Mouse (Mus musculus): Measurements from ENCODE around the gene Cdc42ep1. TPM values are rescaled to one million over a fixed set of nuclear protein-coding genes. Genes with fewer than 3 reads are reported as not detected.

Gene Cdc42ep1
- polyA plus RNA-seq, 1 experiment from 2014 or later: 10.7 TPM

DNA sequence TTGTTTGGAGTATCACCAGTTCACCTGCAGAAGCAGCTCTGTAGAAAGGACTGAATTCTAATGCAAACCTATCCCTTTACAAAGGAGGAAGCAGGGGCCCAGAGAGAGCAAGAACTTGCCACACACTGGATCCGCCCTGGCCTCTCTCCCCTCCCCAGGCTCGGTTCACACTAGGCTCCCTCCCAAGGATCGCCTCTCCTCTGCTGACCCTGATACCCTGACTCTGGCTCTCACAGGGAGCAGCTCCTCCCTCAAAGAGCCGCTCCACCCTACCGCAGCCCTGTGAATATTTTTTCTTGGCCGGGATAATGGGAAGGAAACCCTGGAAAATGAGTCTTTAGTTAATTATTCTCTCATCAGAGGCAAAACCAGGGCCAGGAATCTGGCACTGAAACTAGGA is 38.1 kb upstream of the Cdc42ep1 start:
- H3K27ac ChIP-seq: no peak overlapping the region
- H3K36me3 ChIP-seq (replicated peaks; ENCODE audit: control insufficient read depth, insufficient read depth): no peaks in the 10 kb centered on the region
- H3K9ac ChIP-seq: no peak overlapping the region
- H3K4me2 ChIP-seq (replicated peaks): no peak overlapping the region
- DNase-seq (ENCODE audit: low spot score): no peak
- H3K4me1 ChIP-seq (replicated peaks; ENCODE audit: control insufficient read depth, insufficient read depth, low read length): peaks cover 15% of the 10 kb centered on the region; the same call in 1 of the 2 replicates
- WGBS: 11% methylated on average over 6 of the region's 6 CpGs
- no peak for ATAC-seq (ENCODE audit: low FRiP score)
- no peak overlapping the region for H3K4me3 ChIP-seq (replicated peaks; ENCODE audit: low read length)
- peaks cover 41% of the 10 kb centered on the region for H3K27me3 ChIP-seq (ENCODE audit: control insufficient read depth, insufficient read depth, low read length)
- H3K9me3 ChIP-seq (ENCODE audit: control insufficient read depth, low read length): no peaks in the 10 kb centered on the region

DNA sequence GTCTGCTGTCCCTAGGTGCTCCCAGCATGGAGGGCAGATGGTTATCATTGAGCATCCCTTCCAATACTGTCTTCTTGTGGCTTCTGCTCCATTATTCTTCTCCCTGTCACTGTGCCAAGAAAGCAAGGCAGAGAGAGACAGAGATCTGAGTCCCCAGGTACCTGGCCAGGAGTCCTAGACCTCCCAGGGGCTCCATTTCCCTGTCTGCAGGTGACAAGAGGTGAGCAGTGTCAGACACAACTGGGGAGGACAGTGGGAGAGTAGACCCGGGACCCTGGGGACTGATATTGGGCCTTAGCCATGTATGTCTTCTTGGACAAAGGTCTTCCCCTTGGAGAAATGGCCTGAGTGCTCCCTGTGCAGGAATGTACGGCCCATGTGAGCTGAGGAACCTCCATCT is 37.1 kb upstream of the Cdc42ep1 start:
- ATAC-seq (ENCODE audit: low FRiP score) (no peak), DNase-seq (ENCODE audit: low spot score) (no peak)
- H3K4me2 ChIP-seq (replicated peaks): no peak overlapping the region
- H3K36me3 ChIP-seq (replicated peaks; ENCODE audit: control insufficient read depth, insufficient read depth): no peaks in the 10 kb centered on the region
- no peak overlapping the region for H3K9ac ChIP-seq
- WGBS: 75% methylated on average over 2 of the region's 2 CpGs
- no peaks in the 10 kb centered on the region for H3K9me3 ChIP-seq (ENCODE audit: control insufficient read depth, low read length)
- no peak overlapping the region for H3K27ac ChIP-seq
- H3K4me3 ChIP-seq (replicated peaks; ENCODE audit: low read length): no peak overlapping the region
- H3K27me3 ChIP-seq (ENCODE audit: control insufficient read depth, insufficient read depth, low read length): peaks cover 41% of the 10 kb centered on the region
- peaks cover 15% of the 10 kb centered on the region; the same call in 1 of the 2 replicates for H3K4me1 ChIP-seq (replicated peaks; ENCODE audit: control insufficient read depth, insufficient read depth, low read length)

DNA sequence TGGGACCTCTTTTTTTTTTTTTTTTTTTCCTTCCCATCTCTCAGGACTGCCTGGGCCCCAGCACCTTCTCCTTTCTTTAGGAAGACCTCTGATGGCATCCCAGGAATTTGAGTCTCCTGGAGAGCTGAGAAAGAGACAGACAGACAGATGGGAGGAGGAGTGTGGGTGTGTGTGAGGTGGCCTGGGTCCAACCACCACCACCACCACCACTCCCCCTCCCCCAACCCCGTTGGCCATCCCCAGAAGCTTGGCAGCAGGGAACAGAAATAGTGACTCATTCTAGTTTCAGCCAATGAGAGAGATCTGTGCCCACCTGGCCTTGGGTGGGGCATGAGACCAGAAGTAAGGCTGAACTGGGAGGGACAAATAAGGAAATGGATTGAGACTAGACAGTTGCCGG is 35.8 kb upstream of the Cdc42ep1 start:
- 58% methylated on average over 2 of the region's 2 CpGs for WGBS
- no peaks in the 10 kb centered on the region for H3K36me3 ChIP-seq (replicated peaks; ENCODE audit: control insufficient read depth, insufficient read depth)
- H3K4me3 ChIP-seq (replicated peaks; ENCODE audit: low read length): no peak overlapping the region
- ATAC-seq (ENCODE audit: low FRiP score) (no peak), DNase-seq (ENCODE audit: low spot score) (no peak)
- H3K9ac ChIP-seq: no peak overlapping the region
- no peaks in the 10 kb centered on the region for H3K9me3 ChIP-seq (ENCODE audit: control insufficient read depth, low read length)
- no peak overlapping the region for H3K27ac ChIP-seq
- H3K27me3 ChIP-seq (ENCODE audit: control insufficient read depth, insufficient read depth, low read length): peaks cover 30% of the 10 kb centered on the region
- H3K4me2 ChIP-seq (replicated peaks): no peak overlapping the region
- H3K4me1 ChIP-seq (replicated peaks; ENCODE audit: control insufficient read depth, insufficient read depth, low read length): peaks cover 14% of the 10 kb centered on the region; the same call in 1 of the 2 replicates

DNA sequence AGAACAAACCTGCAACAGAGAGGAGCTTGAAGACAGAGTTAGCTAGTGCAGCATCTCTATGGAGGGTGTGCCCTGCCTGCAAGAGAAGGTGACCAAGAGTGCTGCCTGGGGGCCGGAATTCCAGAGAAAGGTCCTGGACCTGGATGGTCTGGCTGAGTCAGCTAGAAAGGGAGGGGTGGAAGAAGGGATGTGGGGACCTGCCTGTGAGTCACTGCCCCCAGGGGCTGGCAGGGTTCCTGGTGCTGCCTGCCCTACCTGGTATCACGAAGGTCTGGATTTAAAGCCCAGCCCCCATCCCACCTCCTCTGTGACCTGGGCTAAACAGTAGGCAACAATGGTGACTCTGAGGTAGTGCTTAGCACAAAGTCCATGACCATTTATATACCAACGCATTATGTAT is 35.3 kb upstream of the Cdc42ep1 start:
- H3K4me3 ChIP-seq (replicated peaks; ENCODE audit: low read length): no peak overlapping the region
- H3K4me1 ChIP-seq (replicated peaks; ENCODE audit: control insufficient read depth, insufficient read depth, low read length): peaks cover 8% of the 10 kb centered on the region; the same call in 1 of the 2 replicates
- no peaks in the 10 kb centered on the region for H3K36me3 ChIP-seq (replicated peaks; ENCODE audit: control insufficient read depth, insufficient read depth)
- no peak for ATAC-seq (ENCODE audit: low FRiP score)
- H3K27me3 ChIP-seq (ENCODE audit: control insufficient read depth, insufficient read depth, low read length): peaks cover 25% of the 10 kb centered on the region
- no peak overlapping the region for H3K4me2 ChIP-seq (replicated peaks)
- H3K9ac ChIP-seq: no peak overlapping the region
- 90% methylated on average over 3 of the region's 3 CpGs for WGBS
- H3K27ac ChIP-seq: no peak overlapping the region
- no peak for DNase-seq (ENCODE audit: low spot score)
- H3K9me3 ChIP-seq (ENCODE audit: control insufficient read depth, low read length): no peaks in the 10 kb centered on the region

DNA sequence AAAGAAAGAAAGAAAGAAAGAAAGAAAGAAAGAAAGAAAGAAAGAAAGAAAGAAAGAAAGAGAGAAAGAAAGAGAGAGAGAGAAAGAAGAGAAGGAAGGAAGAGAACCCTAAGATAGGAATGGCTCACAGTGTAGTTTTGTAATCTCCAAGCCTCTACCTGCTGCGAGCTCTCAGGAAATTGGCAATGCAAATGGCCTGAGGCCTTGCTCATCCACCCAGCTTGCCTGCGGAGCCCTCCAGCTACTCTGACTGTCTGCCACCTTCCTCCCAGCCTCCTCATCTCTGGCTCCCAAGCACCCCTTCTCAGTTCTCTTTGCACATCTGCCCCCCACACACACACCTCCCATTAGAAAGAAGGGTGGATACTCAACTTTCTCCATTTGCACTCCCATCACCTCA is 33.4 kb upstream of the Cdc42ep1 start:
- peaks cover 6% of the 10 kb centered on the region; the same call in 1 of the 2 replicates for H3K27me3 ChIP-seq (ENCODE audit: control insufficient read depth, insufficient read depth, low read length)
- no peak overlapping the region for H3K9ac ChIP-seq
- H3K9me3 ChIP-seq (ENCODE audit: control insufficient read depth, low read length): no peaks in the 10 kb centered on the region
- no peak overlapping the region for H3K4me3 ChIP-seq (replicated peaks; ENCODE audit: low read length)
- 84% methylated on average over 2 of the region's 2 CpGs for WGBS
- H3K4me2 ChIP-seq (replicated peaks): no peak overlapping the region
- ATAC-seq (ENCODE audit: low FRiP score): no peak
- no peak overlapping the region for H3K27ac ChIP-seq
- no peak for DNase-seq (ENCODE audit: low spot score)
- no peaks in the 10 kb centered on the region for H3K4me1 ChIP-seq (replicated peaks; ENCODE audit: control insufficient read depth, insufficient read depth, low read length)
- no peaks in the 10 kb centered on the region for H3K36me3 ChIP-seq (replicated peaks; ENCODE audit: control insufficient read depth, insufficient read depth)

DNA sequence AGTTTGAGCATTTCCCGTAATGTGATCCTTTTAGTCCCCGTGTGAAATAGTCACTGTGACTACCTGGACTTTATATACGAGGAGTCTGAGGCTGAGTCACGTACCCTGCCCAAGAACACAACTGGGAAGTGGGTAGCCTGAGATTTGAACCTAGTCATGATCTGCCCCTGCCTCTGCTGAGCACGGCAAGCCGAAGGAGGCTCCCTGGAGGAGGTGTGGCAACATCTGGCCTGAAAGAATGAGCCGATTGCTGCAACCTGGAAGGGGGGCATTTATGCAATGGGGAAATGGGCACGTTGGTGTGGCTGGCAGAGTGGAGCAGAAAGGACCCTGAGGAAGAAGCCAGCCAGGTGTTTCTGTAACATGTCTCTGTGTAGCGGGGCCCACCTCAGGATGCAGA is 32.7 kb upstream of the Cdc42ep1 start:
- Histone ChIP-seq H3K4me2 (replicated peaks) (no peak overlapping the region), H3K9me3 (ENCODE audit: control insufficient read depth, low read length) (no peaks in the 10 kb centered on the region), H3K9ac (no peak overlapping the region), H3K4me3 (replicated peaks; ENCODE audit: low read length) (no peak overlapping the region), H3K36me3 (replicated peaks; ENCODE audit: control insufficient read depth, insufficient read depth) (no peaks in the 10 kb centered on the region), H3K4me1 (replicated peaks; ENCODE audit: control insufficient read depth, insufficient read depth, low read length) (no peaks in the 10 kb centered on the region), H3K27ac (no peak overlapping the region), H3K27me3 (ENCODE audit: control insufficient read depth, insufficient read depth, low read length) (0 out of 2 replicates have a peak, but pooled peaks cover 5% of the 10 kb centered on the region)
- 70% methylated on average over 9 of the region's 9 CpGs for WGBS
- DNase-seq (ENCODE audit: low spot score) (no peak), ATAC-seq (ENCODE audit: low FRiP score) (no peak)

DNA sequence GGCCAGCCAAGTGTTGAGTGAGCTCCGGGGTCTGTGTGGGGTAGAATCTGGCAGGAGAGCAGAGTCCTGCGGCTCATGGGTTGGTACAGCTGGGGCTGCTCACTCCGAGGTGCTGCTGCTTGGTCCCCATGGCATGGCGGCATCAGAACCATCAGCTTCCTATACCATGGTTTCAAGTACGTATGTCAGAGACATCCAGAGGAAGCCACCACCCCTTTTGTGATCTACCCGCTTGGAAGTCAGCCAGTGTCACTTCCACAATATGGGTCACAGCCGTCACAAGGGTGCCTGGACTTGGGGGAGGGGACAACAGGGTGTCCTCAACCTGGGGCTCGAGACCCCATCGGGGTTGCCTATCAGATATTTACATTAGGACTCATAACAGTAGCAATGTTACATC is 32.3 kb upstream of the Cdc42ep1 start:
- ATAC-seq (ENCODE audit: low FRiP score) (no peak), DNase-seq (ENCODE audit: low spot score) (no peak)
- H3K36me3 ChIP-seq (replicated peaks; ENCODE audit: control insufficient read depth, insufficient read depth): no peaks in the 10 kb centered on the region
- no peaks in the 10 kb centered on the region for H3K9me3 ChIP-seq (ENCODE audit: control insufficient read depth, low read length)
- H3K27ac ChIP-seq: no peak overlapping the region
- 0 out of 2 replicates have a peak, but pooled peaks cover 5% of the 10 kb centered on the region for H3K27me3 ChIP-seq (ENCODE audit: control insufficient read depth, insufficient read depth, low read length)
- H3K4me3 ChIP-seq (replicated peaks; ENCODE audit: low read length): no peak overlapping the region
- H3K4me1 ChIP-seq (replicated peaks; ENCODE audit: control insufficient read depth, insufficient read depth, low read length): no peaks in the 10 kb centered on the region
- WGBS: 69% methylated on average over 9 of the region's 9 CpGs
- H3K4me2 ChIP-seq (replicated peaks): no peak overlapping the region
- H3K9ac ChIP-seq: no peak overlapping the region

DNA sequence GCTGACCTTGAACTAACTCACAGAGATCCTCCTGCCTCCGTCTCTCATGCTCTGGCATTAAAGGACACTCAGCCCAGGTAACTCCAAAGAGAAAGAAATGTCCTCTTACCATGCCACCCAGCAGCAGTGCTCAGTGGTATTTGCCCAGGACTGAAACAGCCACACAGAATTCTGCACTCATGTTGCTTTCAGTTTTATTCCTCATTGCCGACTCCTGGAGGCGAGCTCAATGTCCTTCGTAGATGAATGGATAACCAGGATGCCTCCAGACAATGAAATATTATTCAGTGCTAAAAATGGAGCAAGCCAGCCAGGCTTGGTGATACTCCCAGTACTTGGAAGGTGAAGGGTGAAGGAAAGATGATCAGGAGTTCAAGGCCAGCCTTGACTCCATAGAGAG is 28.8 kb upstream of the Cdc42ep1 start:
- DNase-seq (ENCODE audit: low spot score) (no peak), ATAC-seq (ENCODE audit: low FRiP score) (no peak)
- Histone ChIP-seq H3K36me3 (replicated peaks; ENCODE audit: control insufficient read depth, insufficient read depth) (no peaks in the 10 kb centered on the region), H3K27me3 (ENCODE audit: control insufficient read depth, insufficient read depth, low read length) (no peaks in the 10 kb centered on the region), H3K4me1 (replicated peaks; ENCODE audit: control insufficient read depth, insufficient read depth, low read length) (no peaks in the 10 kb centered on the region), H3K4me2 (replicated peaks) (no peak overlapping the region), H3K27ac (no peak overlapping the region), H3K9me3 (ENCODE audit: control insufficient read depth, low read length) (no peaks in the 10 kb centered on the region), H3K9ac (no peak overlapping the region), H3K4me3 (replicated peaks; ENCODE audit: low read length) (no peak overlapping the region)
- WGBS: 95% methylated on average over 4 of the region's 4 CpGs

DNA sequence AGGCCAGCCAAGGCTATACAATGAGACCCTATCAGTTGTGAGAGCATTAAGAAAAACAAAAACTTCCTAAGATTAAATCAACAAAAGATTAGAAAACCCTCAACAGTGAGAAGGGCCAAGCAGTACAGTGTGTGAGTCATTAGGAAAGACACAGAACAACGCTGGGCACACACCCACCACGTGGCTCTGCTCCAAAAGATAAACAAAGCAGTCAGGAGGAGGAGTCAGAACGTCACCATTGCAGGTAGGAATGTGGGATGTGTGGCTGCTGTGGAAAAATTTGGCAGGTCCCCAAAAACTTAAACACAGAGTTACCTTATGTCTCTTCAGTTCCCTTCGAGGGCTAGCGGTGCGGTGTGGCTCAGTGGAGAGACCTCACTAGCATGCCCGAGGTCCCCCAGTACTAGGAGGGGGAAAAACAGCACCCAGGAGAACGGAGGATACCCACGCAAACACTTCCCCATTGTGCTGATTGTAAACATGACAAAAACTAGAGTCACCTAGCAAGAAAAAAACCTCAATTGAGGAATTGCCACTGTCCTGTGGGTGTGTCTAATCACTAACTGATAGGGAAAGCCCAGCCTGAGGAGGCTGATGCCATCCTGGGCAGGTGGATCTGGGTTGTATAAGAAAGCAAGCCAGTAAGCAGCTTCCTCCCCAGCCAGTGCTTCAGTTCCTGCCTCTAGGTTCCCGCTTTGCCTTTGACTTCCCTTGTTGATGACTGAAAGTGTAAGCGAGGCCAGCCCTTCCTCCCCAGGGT is 26.9 kb upstream of the Cdc42ep1 start:
- Histone ChIP-seq H3K27me3 (ENCODE audit: control insufficient read depth, insufficient read depth, low read length) (no peaks in the 10 kb centered on the region), H3K36me3 (replicated peaks; ENCODE audit: control insufficient read depth, insufficient read depth) (no peaks in the 10 kb centered on the region), H3K9me3 (ENCODE audit: control insufficient read depth, low read length) (no peaks in the 10 kb centered on the region), H3K4me1 (replicated peaks; ENCODE audit: control insufficient read depth, insufficient read depth, low read length) (no peaks in the 10 kb centered on the region), H3K27ac (no peak overlapping the region), H3K4me2 (replicated peaks) (no peak overlapping the region), H3K9ac (no peak overlapping the region), H3K4me3 (replicated peaks; ENCODE audit: low read length) (no peak overlapping the region)
- DNase-seq (ENCODE audit: low spot score): no peak
- no peak for ATAC-seq (ENCODE audit: low FRiP score)
- 55% methylated on average over 11 of the region's 11 CpGs for WGBS

DNA sequence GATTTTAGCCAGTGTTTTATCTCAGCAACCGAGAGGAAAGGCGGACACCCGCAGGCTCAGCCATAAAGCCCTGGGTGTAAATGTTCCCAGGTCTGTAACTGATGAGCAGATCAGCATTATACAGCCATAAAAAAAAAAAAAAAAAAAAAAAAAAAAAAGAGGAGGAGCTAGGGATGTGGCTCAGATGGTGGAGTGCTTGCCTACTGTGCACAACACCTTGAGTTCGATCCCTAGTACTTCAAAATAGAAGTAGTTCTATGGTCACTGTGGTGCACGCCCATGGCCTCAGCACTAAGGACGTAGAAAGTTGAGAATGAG is 26.4 kb upstream of the Cdc42ep1 start:
- ATAC-seq (ENCODE audit: low FRiP score) (no peak), DNase-seq (ENCODE audit: low spot score) (no peak)
- Histone ChIP-seq H3K4me1 (replicated peaks; ENCODE audit: control insufficient read depth, insufficient read depth, low read length) (no peaks in the 10 kb centered on the region), H3K27ac (no peak overlapping the region), H3K9ac (no peak overlapping the region), H3K4me3 (replicated peaks; ENCODE audit: low read length) (no peak overlapping the region), H3K9me3 (ENCODE audit: control insufficient read depth, low read length) (no peaks in the 10 kb centered on the region), H3K4me2 (replicated peaks) (no peak overlapping the region), H3K36me3 (replicated peaks; ENCODE audit: control insufficient read depth, insufficient read depth) (no peaks in the 10 kb centered on the region), H3K27me3 (ENCODE audit: control insufficient read depth, insufficient read depth, low read length) (no peaks in the 10 kb centered on the region)
- WGBS: 74% methylated on average over 6 of the region's 6 CpGs
